Mouse (Mus musculus) CH12.LX (cell line): ENCODE results near the gene Kctd3. TPM values are rescaled to one million over a fixed set of nuclear protein-coding genes. Genes with fewer than 3 reads are reported as not detected.

Source experiments
- DNase-seq: peaks from one replicate; pipeline ENCODE4 v3.0.0-alpha.2; 2013; ENCODE audit errors: extremely low read depth
- H3K27ac ChIP-seq: 2 replicates; pipeline ENCODE4 v1.5.1; 2012; ENCODE audit warnings: low read depth, mild to moderate bottlenecking, control low read depth, moderate library complexity; ENCODE audit not compliant: insufficient read depth
- H3K27me3 ChIP-seq: replicated peaks from 2 replicates; pipeline ENCODE3; 2012; ENCODE audit warnings: inconsistent platforms
- H3K36me3 ChIP-seq, 2 experiments: replicated peaks in 1 of 2; 2 replicates each; pipeline versions ENCODE3 to v1.6.1; 2012; ENCODE audit warnings: inconsistent platforms in 1 of 2, low read length in 1 of 2, mild to moderate bottlenecking in 1 of 2, mixed read lengths in 1 of 2, moderate library complexity in 1 of 2; ENCODE audit not compliant: control insufficient read depth in 1 of 2, insufficient read depth in 1 of 2
- H3K4me1 ChIP-seq, 2 experiments: 2 replicates each; pipeline ENCODE4 v1.6.1; 2012; ENCODE audit warnings: inconsistent platforms in 1 of 2, moderate library complexity in 1 of 2; ENCODE audit not compliant: insufficient read depth in 2 of 2, control insufficient read depth in 1 of 2
- H3K4me2 ChIP-seq: 2 replicates; pipeline ENCODE4 v1.6.1; 2012; ENCODE audit warnings: low read depth, mild to moderate bottlenecking, control low read depth; ENCODE audit not compliant: poor library complexity, insufficient read depth, severe bottlenecking
- H3K4me3 ChIP-seq, 3 experiments: fragments of 150-350 bp in 1 of 3; sonication (generic) in 1 of 3; replicated peaks in 1 of 3; 2 replicates each; pipeline versions ENCODE3 to v1.5.1; 2011 to 2012; ENCODE audit warnings: low read depth in 2 of 3, low read length in 2 of 3, mild to moderate bottlenecking in 2 of 3, moderate library complexity in 2 of 3, control low read depth in 1 of 3, improper control_type of control experiment in 1 of 3, inconsistent platforms in 1 of 3, mixed read lengths in 1 of 3; ENCODE audit not compliant: poor library complexity in 1 of 3
- H3K79me2 ChIP-seq: replicated peaks from 2 replicates; pipeline ENCODE4 v1.6.1; 2012; ENCODE audit warnings: mild to moderate bottlenecking, moderate library complexity; ENCODE audit not compliant: control insufficient read depth, poor library complexity, insufficient read depth, severe bottlenecking; ENCODE audit errors: extremely low read depth
- H3K9ac ChIP-seq: 2 replicates; pipeline ENCODE4 v1.6.1; 2012; ENCODE audit warnings: low read depth, mild to moderate bottlenecking, control low read depth, moderate library complexity; ENCODE audit not compliant: insufficient read depth
- H3K9me3 ChIP-seq: replicated peaks from 2 replicates; pipeline ENCODE3; 2012; ENCODE audit warnings: low read length, inconsistent platforms, mixed read lengths
- BHLHE40 ChIP-seq: IDR thresholded peaks from 2 replicates; pipeline ENCODE4 v1.6.1; 2011; ENCODE audit warnings: mild to moderate bottlenecking, low read depth, low read length, improper control_type of control experiment
- CHD1 ChIP-seq: IDR thresholded peaks from 2 replicates; pipeline ENCODE4 v1.6.1; 2012; ENCODE audit warnings: low read depth, low read length, improper control_type of control experiment, inconsistent platforms
- CHD2 ChIP-seq: IDR thresholded peaks from 2 replicates; pipeline ENCODE4 v1.6.1; 2011; ENCODE audit warnings: low read length, improper control_type of control experiment
- CTCF ChIP-seq, 2 experiments: IDR thresholded peaks in 1 of 2; conservative IDR thresholded peaks in 1 of 2; 2 replicates each; pipeline ENCODE4 v1.5.1; 2011 to 2012; ENCODE audit warnings: low read depth in 2 of 2, low read length in 2 of 2, improper control_type of control experiment in 1 of 2, inconsistent platforms in 1 of 2, mild to moderate bottlenecking in 1 of 2, moderate library complexity in 1 of 2
- ETS1 ChIP-seq: conservative IDR thresholded peaks from 2 replicates; pipeline ENCODE4 v1.6.1; 2012; ENCODE audit warnings: low read depth, mild to moderate bottlenecking, inconsistent platforms, low read length, improper control_type of control experiment, moderate library complexity
- KAT2A ChIP-seq: IDR thresholded peaks from 2 replicates; pipeline ENCODE4 v1.6.1; 2012; ENCODE audit warnings: low read length, improper control_type of control experiment, inconsistent platforms; ENCODE audit not compliant: insufficient replicate concordance
- MAX ChIP-seq: IDR thresholded peaks from 2 replicates; pipeline ENCODE4 v1.6.1; 2011; ENCODE audit warnings: low read length, improper control_type of control experiment
- MXI1 ChIP-seq: IDR thresholded peaks from 2 replicates; pipeline ENCODE4 v1.6.1; 2011; ENCODE audit warnings: mild to moderate bottlenecking, low read depth, low read length, improper control_type of control experiment
- NELFE ChIP-seq: IDR thresholded peaks from 2 replicates; pipeline ENCODE4 v1.6.1; 2011; ENCODE audit warnings: low read depth, low read length, improper control_type of control experiment
- NRF1 ChIP-seq: IDR thresholded peaks from 2 replicates; pipeline ENCODE4 v1.6.1; 2014; ENCODE audit warnings: low read depth, mild to moderate bottlenecking, inconsistent platforms, low read length, improper control_type of control experiment, moderate library complexity
- RAD21 ChIP-seq: IDR thresholded peaks from 2 replicates; pipeline ENCODE4 v1.6.1; 2011; ENCODE audit warnings: low read depth, mild to moderate bottlenecking, low read length, improper control_type of control experiment, moderate library complexity
- SIN3A ChIP-seq: IDR thresholded peaks from 2 replicates; pipeline ENCODE4 v1.6.1; 2012; ENCODE audit warnings: low read length, improper control_type of control experiment, inconsistent platforms
- SMC3 ChIP-seq: IDR thresholded peaks from 2 replicates; pipeline ENCODE4 v1.6.1; 2011; ENCODE audit warnings: low read depth, low read length, improper control_type of control experiment
- TBP ChIP-seq: conservative IDR thresholded peaks from 2 replicates; pipeline ENCODE4 v1.6.1; 2011; ENCODE audit warnings: low read depth, low read length, improper control_type of control experiment
- TCF12 ChIP-seq: IDR thresholded peaks from 2 replicates; pipeline ENCODE4 v1.6.1; 2014; ENCODE audit warnings: low read depth, mild to moderate bottlenecking, inconsistent platforms, low read length, improper control_type of control experiment
- USF1 ChIP-seq: IDR thresholded peaks from 2 replicates; pipeline ENCODE4 v1.6.1; 2014; ENCODE audit warnings: low read depth, mild to moderate bottlenecking, inconsistent platforms, low read length, improper control_type of control experiment
- USF2 ChIP-seq: conservative IDR thresholded peaks from 2 replicates; pipeline ENCODE4 v1.6.1; 2011; ENCODE audit warnings: low read depth, low read length, improper control_type of control experiment
- ZC3H11A ChIP-seq: IDR thresholded peaks from 2 replicates; pipeline ENCODE4 v1.6.1; 2012; ENCODE audit warnings: low read depth, mild to moderate bottlenecking, inconsistent platforms, low read length, improper control_type of control experiment
- ZKSCAN1 ChIP-seq: IDR thresholded peaks from 2 replicates; pipeline ENCODE4 v1.6.1; 2012; ENCODE audit warnings: low read depth, inconsistent platforms, low read length, improper control_type of control experiment, borderline replicate concordance
- dilution Hi-C: fragments of 300-500 bp; cut with MboI; formaldehyde crosslinking; loops from 2 replicates; pipeline ENCODE4 v1.14.3; 2020; ENCODE audit warnings: low sequenced_read_pairs; ENCODE audit not compliant: extremely low pct_unique_long_range_greater_than_20kb, extremely low pct_ligation_motif_present
- in situ Hi-C: fragments of 300-500 bp; cut with MboI; formaldehyde crosslinking; loops from 3 replicates; pipeline ENCODE4 v1.14.3; 2019; ENCODE audit warnings: low sequenced_read_pairs, low pct_ligation_motif_present, low pct_unique_long_range_greater_than_20kb, mixed read lengths
- polyA plus RNA-seq: library from polyadenylated mRNA; unstranded; fragments of >175 nt; gene quantifications from 2 replicates; pipeline ENCODE4 v1.2.1, GENCODE M21; 2012; ENCODE audit warnings: low read depth; ENCODE audit not compliant: insufficient read length
- total RNA-seq, 2 experiments: library from RNA; depleted of rRNA; stranded (reverse); fragments of 300-350 nt in 1 of 2; fragments of >200 nt in 1 of 2; gene quantifications; 2 replicates each; pipeline ENCODE4 v1.2.3; 2012 to 2014

Kctd3 gene
- total and polyA plus RNA-seq, 3 experiments, result 8.9 to 18.0 (median 15.4) TPM

- Histone ChIP-seq H3K27me3 (no peaks in the 10 kb centered on the region), H3K9me3 (no peaks in the 10 kb centered on the region), H3K4me1 (peaks cover 0 to 9% of the 10 kb centered on the region in 2 experiments; a peak in 2 of 4 replicates), H3K4me2 (no peak overlapping the region), H3K9ac (no peak overlapping the region), H3K4me3 (no peak overlapping the region), H3K79me2 (no peaks in the 10 kb centered on the region), H3K36me3 (peaks cover 37 to 84% of the 10 kb centered on the region in 2 experiments), H3K27ac (no peak overlapping the region)
- in situ Hi-C loops (no loop called here), dilution Hi-C loops (no loop called here)
- no peak for DNase-seq
- TF ChIP-seq CTCF (conservative IDR thresholded peaks at IDR 0.05 in 1 of 2, IDR thresholded peaks at IDR 0.05 in 1 of 2; ENCODE audit: low read depth in 2 of 2, low read length in 2 of 2) (no peak), BHLHE40 (no peak), CHD1 (no peak), TBP (no peak), SIN3A (no peak), KAT2A (no peak), RAD21 (no peak), CHD2 (no peak), ZKSCAN1 (no peak), MXI1 (no peak), NELFE (no peak), MAX (no peak), USF1 (no peak), SMC3 (no peak), TCF12 (no peak), USF2 (no peak), ZC3H11A (no peak)
- TF ChIP-seq, all 38 proteins: peak for 0
Observed at GRCm38 (mm10) chr1:188997921-188998320, 9.7 kb downstream of the Kctd3 start.

- Histone ChIP-seq H3K9me3 (no peaks in the 10 kb centered on the region), H3K79me2 (no peaks in the 10 kb centered on the region), H3K4me3 (no peak overlapping the region), H3K27me3 (no peaks in the 10 kb centered on the region), H3K27ac (no peak overlapping the region), H3K4me1 (peaks cover 0 to 4% of the 10 kb centered on the region in 2 experiments; a peak in 1 of 4 replicates), H3K9ac (no peak overlapping the region), H3K4me2 (no peak overlapping the region), H3K36me3 (peaks cover 52 to 87% of the 10 kb centered on the region in 2 experiments)
- in situ Hi-C loops (no loop called here), dilution Hi-C loops (no loop called here)
- peak; percentile 52 for DNase-seq
- TF ChIP-seq ETS1 (no peak), SMC3 (peak; percentile 47), CTCF (conservative IDR thresholded peaks at IDR 0.05 in 1 of 2, IDR thresholded peaks at IDR 0.05 in 1 of 2; ENCODE audit: low read depth in 2 of 2, low read length in 2 of 2) (peak; percentile 59 to 67), RAD21 (peak; percentile 57), NRF1 (no peak)
Observed at GRCm38 (mm10) chr1:188993218-188993617, 14.4 kb downstream of the Kctd3 start.
